Mouse (Mus musculus) WW6 (cell line): Measurements from ENCODE around the gene Szrd1.

Experiments
- DNase-seq: peaks from one replicate; pipeline ENCODE4 v3.0.0-alpha.2; 2013; ENCODE audit warnings: low read depth, low spot score

Gene Szrd1

GRCm38 (mm10) chr4:141139116-141139970 is at the start of gene Szrd1:
Szrd1 (minus strand) TSS chr4:141139775.
- peak; percentile 97 for DNase-seq

- DNase-seq = no peak
Observed at GRCm38 (mm10) chr4:141186923-141187836, 47.6 kb upstream of the Szrd1 start.

GRCm38 (mm10) chr4:141184426-141184825 is 44.9 kb upstream of the Szrd1 start:
- DNase-seq = no peak

- DNase-seq = no peak
Observed at GRCm38 (mm10) chr4:141183932-141184331, 44.4 kb upstream of the Szrd1 start.

GRCm38 (mm10) chr4:141181981-141182380 is 42.4 kb upstream of the Szrd1 start:
- no peak for DNase-seq

GRCm38 (mm10) chr4:141180831-141181230 is 41.3 kb upstream of the Szrd1 start:
- DNase-seq = no peak

- no peak for DNase-seq
Observed at GRCm38 (mm10) chr4:141178500-141178899, 38.9 kb upstream of the Szrd1 start.

- DNase-seq = no peak
Observed at GRCm38 (mm10) chr4:141176328-141176838, 36.8 kb upstream of the Szrd1 start.

GRCm38 (mm10) chr4:141175783-141176182 is 36.2 kb upstream of the Szrd1 start:
- DNase-seq = no peak

GRCm38 (mm10) chr4:141172121-141172520 is 32.5 kb upstream of the Szrd1 start:
- no peak for DNase-seq

- DNase-seq = no peak
Observed at GRCm38 (mm10) chr4:141167156-141167555, 27.6 kb upstream of the Szrd1 start.

GRCm38 (mm10) chr4:141165744-141166292 is 26.2 kb upstream of the Szrd1 start:
- peak; percentile 65 for DNase-seq

GRCm38 (mm10) chr4:141163729-141164128 is 24.2 kb upstream of the Szrd1 start:
- DNase-seq = no peak

- DNase-seq = no peak
Observed at GRCm38 (mm10) chr4:141161699-141162208, 22.2 kb upstream of the Szrd1 start.

- no peak for DNase-seq
Observed at GRCm38 (mm10) chr4:141160193-141160592, 20.6 kb upstream of the Szrd1 start.

GRCm38 (mm10) chr4:141159666-141160065 is 20.1 kb upstream of the Szrd1 start:
- no peak for DNase-seq

GRCm38 (mm10) chr4:141159093-141159492 is 19.5 kb upstream of the Szrd1 start:
- no peak for DNase-seq

GRCm38 (mm10) chr4:141158609-141159008 is 19.0 kb upstream of the Szrd1 start:
- DNase-seq = no peak

GRCm38 (mm10) chr4:141157485-141157884 is 17.9 kb upstream of the Szrd1 start:
- no peak for DNase-seq

GRCm38 (mm10) chr4:141149116-141149515 is 9.5 kb upstream of the Szrd1 start:
- no peak for DNase-seq

- no peak for DNase-seq
Observed at GRCm38 (mm10) chr4:141148009-141148801, 8.6 kb upstream of the Szrd1 start.
